Mouse (Mus musculus) thymus, adult 2 months (tissue): ENCODE measurements at regions not wholly inside any gene's neighbourhood (a gene's known extent, or its start where the extent isn't known, plus 50 kb on each side); places are given as distances from the start of the nearest gene placed in this dataset.

Experiments used
- CTCF ChIP-seq: fragments of 200-500 bp; IDR thresholded peaks from 2 replicates; pipeline ENCODE4 v1.5.1; 2012; ENCODE audit warnings: mild to moderate bottlenecking, control low read depth, low read length, moderate library complexity, borderline replicate concordance; ENCODE audit not compliant: control insufficient read depth, poor library complexity, insufficient read depth; ENCODE audit errors: extremely low read depth
- POLR2A ChIP-seq: fragments of 200-500 bp; IDR thresholded peaks from 2 replicates; pipeline ENCODE4 v1.6.1; 2012; ENCODE audit warnings: mild to moderate bottlenecking, low read length, control low read depth, moderate library complexity; ENCODE audit not compliant: control insufficient read depth, poor library complexity, insufficient read depth; ENCODE audit errors: extremely low read depth

- no peak for TF ChIP-seq CTCF
- TF ChIP-seq POLR2A: no peak
Observed at GRCm38 (mm10) chr17:10149682-10150402, 169.8 kb downstream of the Qk start.
